Mouse (Mus musculus): ENCODE results near the gene Ngb.
A peak's percentile ranks its signal among the peaks of the same experiment; 100 is the strongest.

Ngb gene

DNA sequence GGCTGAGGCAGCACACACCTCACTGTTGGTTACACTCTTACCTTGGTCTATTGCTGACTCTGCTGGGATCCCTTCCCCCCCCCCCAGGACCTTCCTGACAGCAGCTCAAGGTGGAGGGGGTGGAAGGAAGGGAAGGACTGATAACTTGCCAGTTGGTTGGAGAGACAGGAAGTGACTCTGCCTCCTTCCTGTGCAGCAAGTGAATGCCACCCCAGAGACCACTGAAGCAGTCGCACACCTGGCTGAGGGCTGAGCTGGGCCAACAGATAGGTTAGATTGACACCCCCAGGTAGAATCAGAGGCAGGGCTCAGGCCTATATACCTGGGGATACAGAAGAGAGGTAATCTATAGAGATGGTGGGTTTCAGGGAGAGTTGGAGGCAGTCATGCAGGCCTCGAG, 10.4 kb downstream of the Ngb start:
- peak; percentile 46 for DNase-seq (ENCODE audit: low read depth)

DNA sequence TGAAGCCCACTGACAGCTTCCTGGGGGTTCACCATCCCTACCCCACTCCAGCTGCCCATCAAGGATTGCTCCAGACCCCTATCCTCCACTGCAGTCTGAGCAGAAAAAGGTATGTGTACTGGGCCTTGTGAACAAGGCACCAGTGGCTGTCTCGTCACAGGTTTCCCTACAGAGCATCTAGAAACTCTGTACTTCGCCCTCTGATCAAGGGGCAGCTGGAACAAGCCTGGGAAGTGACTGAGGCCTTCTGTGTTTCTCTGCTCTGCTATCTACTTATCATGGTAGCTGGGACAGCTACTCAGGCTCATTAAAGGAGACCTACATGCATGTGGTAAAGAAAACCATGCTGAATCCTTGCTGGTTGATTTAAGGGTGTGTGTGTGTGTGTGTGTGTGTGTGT, 12.6 kb downstream of the Ngb start:
- no peak for DNase-seq (ENCODE audit: low read depth)

- DNase-seq (ENCODE audit: low read depth), result no peak
Observed at GRCm38 (mm10) chr12:87089255-87089654, 13.1 kb downstream of the Ngb start.

DNA sequence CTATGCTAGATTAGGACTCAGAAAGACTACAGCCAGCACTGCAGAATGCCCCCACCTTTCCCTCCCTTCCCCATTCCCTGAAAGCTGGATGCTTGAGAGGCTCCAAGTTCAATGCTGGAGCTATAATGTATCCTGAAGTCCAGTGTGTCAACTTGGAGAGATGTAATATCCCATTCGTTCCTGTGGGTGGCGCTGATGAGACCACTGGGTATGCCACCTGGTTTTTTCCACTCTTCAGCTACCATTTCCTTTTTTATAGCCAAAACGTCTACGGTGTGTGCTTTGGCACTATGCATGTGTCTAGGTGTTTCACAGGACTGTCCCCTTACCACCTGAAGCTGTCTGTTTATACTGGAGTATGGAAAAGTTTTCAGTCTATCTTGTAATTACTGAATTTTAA, 14.0 kb downstream of the Ngb start:
- peak; percentile 57 for DNase-seq (ENCODE audit: low read depth)

- DNase-seq (ENCODE audit: low read depth), result no peak
Observed at GRCm38 (mm10) chr12:87087236-87087635, 15.1 kb downstream of the Ngb start.

- DNase-seq (ENCODE audit: low read depth), result no peak
Observed at GRCm38 (mm10) chr12:87082797-87083196, 19.5 kb downstream of the Ngb start.

GRCm38 (mm10) chr12:87076610-87077009, 25.7 kb downstream of the Ngb start:
- DNase-seq (ENCODE audit: low read depth), result no peak

DNA sequence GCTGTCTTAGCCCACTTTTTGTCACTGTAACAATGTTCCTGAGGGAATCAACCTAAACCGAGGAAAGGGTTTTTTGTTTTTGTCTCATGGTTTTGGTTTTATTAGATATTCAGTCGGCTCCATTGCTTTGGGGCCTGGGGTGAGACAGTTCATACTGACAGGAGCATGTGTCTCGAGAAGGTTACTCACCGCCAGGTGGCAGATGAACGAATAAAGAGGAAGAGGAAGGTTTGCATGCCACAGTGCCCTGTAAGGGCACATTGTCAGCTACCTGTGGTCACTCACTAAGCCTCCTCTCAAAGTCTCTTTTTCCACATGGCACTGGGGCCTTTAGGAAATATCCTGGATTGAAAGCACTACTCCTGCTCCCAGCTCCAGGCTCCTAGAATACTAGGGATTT, 31.8 kb downstream of the Ngb start:
- peak; percentile 51 for DNase-seq (ENCODE audit: low read depth)

GRCm38 (mm10) chr12:87066429-87066828, 35.9 kb downstream of the Ngb start:
- no peak for DNase-seq (ENCODE audit: low read depth)

GRCm38 (mm10) chr12:87065446-87065845, 36.9 kb downstream of the Ngb start:
- DNase-seq (ENCODE audit: low read depth), result no peak

- DNase-seq (ENCODE audit: low read depth), result no peak
Observed at GRCm38 (mm10) chr12:87057066-87057465, 45.3 kb downstream of the Ngb start.

DNA sequence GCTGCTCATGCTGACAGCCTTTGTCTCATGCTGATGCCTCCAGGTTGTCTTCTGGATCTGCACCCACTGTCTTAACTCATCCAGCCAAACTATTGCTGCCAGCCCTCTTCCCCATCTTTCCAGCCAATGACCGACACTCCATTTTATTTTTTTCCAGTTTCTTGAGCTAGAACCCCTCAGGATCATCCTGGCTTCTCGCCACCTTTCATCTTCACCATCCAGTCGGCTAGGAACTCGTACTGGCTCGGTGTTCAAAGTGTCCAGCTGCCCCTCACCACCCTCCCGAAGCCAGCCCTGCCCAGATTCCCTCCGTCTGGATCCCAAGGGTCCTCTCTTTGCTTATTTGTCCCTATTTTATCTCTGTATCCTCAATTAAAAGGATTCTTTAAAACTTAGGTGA, 47.5 kb downstream of the Ngb start:
- DNase-seq (ENCODE audit: low read depth), result no peak

DNA sequence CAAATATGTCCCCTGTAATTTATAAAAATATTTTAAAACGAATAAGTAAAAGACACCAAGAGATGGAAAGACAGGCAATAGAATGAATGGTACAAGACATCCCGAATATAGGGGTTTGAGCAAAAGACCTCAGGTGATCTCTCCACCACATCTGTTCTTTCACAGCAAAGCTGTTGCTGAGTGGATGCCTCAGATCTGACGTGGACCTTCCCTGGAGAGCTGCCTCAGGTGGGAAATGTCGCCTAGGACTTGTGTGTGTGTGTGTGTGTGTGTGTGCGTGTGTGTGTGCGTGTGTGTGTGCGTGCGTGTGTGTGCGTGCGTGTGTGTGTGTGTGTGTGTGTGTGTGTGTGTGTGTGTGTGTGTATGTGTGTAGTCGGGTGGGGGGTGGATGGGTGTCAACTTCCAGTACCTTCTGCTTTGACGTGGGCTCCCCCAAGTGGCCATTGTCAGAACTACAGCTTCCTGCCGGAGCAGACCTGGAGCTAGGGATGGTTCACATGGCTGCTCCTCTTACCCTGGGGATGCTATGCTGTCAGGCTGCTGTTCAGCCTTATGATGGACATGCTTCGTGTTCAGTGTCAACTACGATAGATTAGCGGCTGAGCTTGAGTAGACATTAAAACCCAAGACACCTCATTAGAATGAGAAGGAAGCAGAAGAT, 49.5 kb downstream of the Ngb start:
- peak; percentile 62 for DNase-seq (ENCODE audit: low read depth)

GRCm38 (mm10) chr12:87047536-87047935, 54.8 kb downstream of the Ngb start:
- DNase-seq (ENCODE audit: low read depth), result no peak

All from 416B (cell line).